Mouse (Mus musculus): Measurements from ENCODE around the gene Mkrn2.

DNA sequence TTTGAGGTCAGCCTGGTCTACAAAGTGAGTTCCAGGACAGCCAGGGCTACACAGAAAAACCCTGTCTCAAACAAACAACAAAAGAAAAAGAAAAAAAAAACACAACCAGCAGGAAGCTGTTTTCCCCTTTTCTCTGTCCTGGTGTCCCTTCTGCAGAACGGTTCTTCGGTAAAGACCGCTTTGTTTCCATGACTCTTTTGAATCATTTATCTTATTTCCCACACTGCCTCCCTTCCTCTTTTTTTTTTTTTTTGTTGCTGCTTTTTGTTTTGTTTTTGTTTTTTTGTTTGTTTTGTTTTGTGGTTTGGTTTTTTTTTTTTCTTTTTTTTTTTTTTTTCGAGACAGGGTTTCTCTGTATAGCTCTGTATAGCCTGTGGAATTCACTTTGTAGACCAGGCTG is 8.4 kb upstream of the Mkrn2 start:
- TF ChIP-seq EP300 (IDR thresholded peaks at IDR 0.05; ENCODE audit: low read depth) (no peak), CTCF (IDR thresholded peaks at IDR 0.05; ENCODE audit: low read depth) (no peak)

Data from liver, postnatal 0 days (tissue).